Mouse (Mus musculus) gastrocnemius, adult 2 months (tissue): Measurements from ENCODE around the gene Adam1b. TPM values are rescaled to one million over a fixed set of nuclear protein-coding genes. Genes with fewer than 3 reads are reported as not detected.
A peak's percentile ranks its signal among the peaks of the same experiment; 100 is the strongest.

Experiments
- DNase-seq: peaks from one replicate; pipeline ENCODE4 v3.0.0; 2022
- H3K27ac ChIP-seq: fragments of 200-600 bp; 2 replicates; pipeline ENCODE4 v1.8.1; 2022; ENCODE audit warnings: mild to moderate bottlenecking
- H3K4me3 ChIP-seq: fragments of 200-600 bp; 2 replicates; pipeline ENCODE4 v1.8.1; 2022; ENCODE audit warnings: mild to moderate bottlenecking, moderate library complexity
- CTCF ChIP-seq: fragments of 200-600 bp; IDR thresholded peaks from 2 replicates; pipeline ENCODE4 v1.8.1; 2022; ENCODE audit warnings: antibody characterized with exemption, mild to moderate bottlenecking, moderate library complexity
- intact Hi-C: fragments of 180-260 bp; cut with DNase I; formaldehyde crosslinking; loops from one replicate; pipeline ENCODE4 v1.15.1; 2025
- total RNA-seq, 2 experiments: library from RNA; stranded (reverse); gene quantifications; 2 replicates each; pipeline ENCODE4 v1.2.3; 2021

The Adam1b gene
- total RNA-seq, 2 experiments from 2014 or later = not detected

DNA sequence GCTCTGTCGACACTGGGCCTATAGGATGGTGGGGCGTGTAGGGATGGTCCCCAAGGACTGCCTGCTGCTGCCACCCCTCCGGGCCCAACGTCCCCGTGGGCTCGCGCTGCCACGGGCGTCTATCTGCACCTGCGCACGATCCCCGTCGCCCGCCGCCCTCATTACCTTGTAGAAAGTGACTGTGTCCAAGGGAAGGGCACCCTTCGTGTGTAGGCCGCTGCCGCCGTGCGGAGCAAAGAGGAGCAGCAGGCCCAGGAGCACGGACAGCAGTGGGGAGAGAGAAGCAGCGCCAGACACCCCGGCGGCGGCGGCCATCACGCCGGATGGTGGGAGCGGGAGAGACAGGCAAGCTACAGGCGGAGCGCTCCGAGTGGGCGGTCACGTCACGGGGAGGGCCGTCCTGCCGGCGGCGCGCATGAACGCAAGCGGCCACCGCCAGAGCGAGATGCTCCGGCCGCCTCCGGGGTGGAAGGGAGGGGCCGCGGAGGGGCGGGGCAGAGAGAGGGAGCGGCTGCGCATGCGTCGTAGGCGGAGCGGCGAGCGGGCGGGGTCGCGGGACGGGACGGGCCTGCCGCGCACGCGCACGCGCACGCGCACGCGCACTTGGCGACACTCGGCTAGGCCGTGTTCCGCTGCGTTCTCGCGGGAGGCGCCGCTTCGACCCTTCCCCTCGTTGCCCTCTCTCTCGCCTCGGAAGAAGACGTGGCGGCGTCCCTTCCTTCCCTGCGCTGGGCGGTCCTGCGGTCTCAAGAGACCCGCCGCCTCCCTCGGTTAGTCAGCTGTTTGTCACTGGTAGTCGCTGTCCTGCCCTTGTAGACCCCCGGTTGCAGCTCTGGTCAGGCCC, 51.0 kb downstream of the Adam1b start, which contains the start of gene Erp29:
Gene Erp29, minus strand, starts transcription at position 481 of the 844 bp plus-strand sequence.
- Histone ChIP-seq H3K27ac (peak within 1 kb of the TSS; percentile 100), H3K4me3 (peak within 1 kb of the TSS; percentile 93)
- intact Hi-C loops = loop anchor here (10.0 kb wide), 1 partner anchor 237 kb away; no protein-coding TSS in a partner anchor
- DNase-seq = peak; percentile 99
- TF ChIP-seq CTCF = peak; percentile 31; the same call in 1 of the 2 replicates

GRCm38 (mm10) chr5:121451644-121452025, 51.6 kb downstream of the Adam1b start, which contains the start of gene Tmem116:
Tmem116 (plus strand) TSS chr5:121451893.
- DNase-seq = peak; percentile 46
- Histone ChIP-seq H3K27ac (peak within 1 kb of the TSS; percentile 100), H3K4me3 (peak within 1 kb of the TSS; percentile 93)
- TF ChIP-seq CTCF = no peak
- intact Hi-C loops = loop anchor here (2.0 to 10.0 kb wide), 2 partner anchors 25 to 237 kb away; no protein-coding TSS in a partner anchor

GRCm38 (mm10) chr5:121451203-121451602, 52.0 kb downstream of the Adam1b start:
- intact Hi-C loops = loop anchor here (2.0 to 10.0 kb wide), 2 partner anchors 26 to 236 kb away; no protein-coding TSS in a partner anchor
- peak overlapping the region; percentile 93 for H3K4me3 ChIP-seq
- no peak for TF ChIP-seq CTCF
- peak; percentile 7 for DNase-seq
- H3K27ac ChIP-seq = peak overlapping the region; percentile 100

DNA sequence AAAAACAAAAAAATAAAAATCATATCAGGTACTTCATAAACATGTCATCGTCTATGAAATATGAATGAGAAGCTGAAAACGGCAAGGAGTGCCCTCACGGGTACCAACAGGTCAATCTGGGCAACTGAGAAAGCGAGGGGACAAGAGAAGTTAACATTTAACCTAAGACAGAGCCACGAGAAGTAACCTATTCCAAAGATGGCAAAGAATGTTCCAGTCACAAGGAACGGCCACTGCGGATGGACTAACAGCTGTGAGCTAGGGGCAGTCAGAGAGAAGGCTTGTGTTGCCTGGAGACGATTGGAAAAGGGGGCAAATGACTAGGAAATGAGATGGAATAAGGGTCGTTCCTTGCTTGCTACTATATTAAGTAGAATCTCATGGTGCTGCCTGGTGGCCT, 52.8 kb downstream of the Adam1b start:
- H3K27ac ChIP-seq = no peak overlapping the region
- peak; percentile 11 for DNase-seq
- intact Hi-C loops = loop anchor here (2.0 to 10.0 kb wide), 2 partner anchors 26 to 236 kb away; no protein-coding TSS in a partner anchor
- no peak overlapping the region for H3K4me3 ChIP-seq
- TF ChIP-seq CTCF = no peak

Other genes starting within 250 kb of the Adam1b start
- 10 to 100 TPM; 36.8 to 37.0 TPM for gene Trafd1, start 117.8 kb downstream of the Adam1b start, total RNA-seq
- gene Naa25, start 105.5 kb downstream of the Adam1b start, total RNA-seq = 10 to 100 TPM; 26.9 to 33.3 TPM
- 1 to 10 TPM; 7.0 to 8.3 TPM for gene Tmem116, start 51.5 kb downstream of the Adam1b start, total RNA-seq
- gene Erp29, start 50.9 kb downstream of the Adam1b start, total RNA-seq = 10 to 100 TPM; 32.2 to 39.4 TPM
- gene Adam1a, start 42.0 kb upstream of the Adam1b start, total RNA-seq = 1 to 10 TPM; 2.0 to 3.0 TPM
- not detected for gene Gm42878, start 42.0 kb upstream of the Adam1b start, total RNA-seq
- 100 to 1,000 TPM; 100 to 131 TPM for gene Mapkapk5, start 42.5 kb upstream of the Adam1b start, total RNA-seq
- gene Aldh2, start 90.4 kb upstream of the Adam1b start, total RNA-seq = 100 to 1,000 TPM; 116 to 287 TPM
- gene Acad12, start 115.5 kb upstream of the Adam1b start, total RNA-seq = 10 to 100 TPM; 23.3 to 34.5 TPM
- 10 to 100 TPM in 1 of 2 experiments, 1 to 10 TPM in 1; 9.1 to 14.9 TPM for gene Acad10, start 157.1 kb upstream of the Adam1b start, total RNA-seq
- 10 to 100 TPM; 31.5 to 35.5 TPM for gene Brap, start 157.1 kb upstream of the Adam1b start, total RNA-seq
- gene Atxn2, start 207.9 kb upstream of the Adam1b start, total RNA-seq = 100 to 1,000 TPM in 1 of 2 experiments, 10 to 100 TPM in 1; 94.6 to 117 TPM